Mouse (Mus musculus) heart, embryonic 15.5 days (tissue): Measurements from ENCODE around the gene Rad50. TPM values are rescaled to one million over a fixed set of nuclear protein-coding genes. Genes with fewer than 3 reads are reported as not detected.

Experiments used
- ATAC-seq: fragments of 200-750 bp; cut with Nextera tagmentation; replicated peaks from 2 replicates; pipeline ENCODE4 v1.8.0; 2017; ENCODE audit warnings: low read depth, moderate TSS enrichment; ENCODE audit not compliant: insufficient number of reproducible peaks, insufficient read depth, low FRiP score
- H3K27ac ChIP-seq: fragments of 300-500 bp; sonication (generic); 2 replicates; pipeline ENCODE4 v1.5.1; 2015; ENCODE audit warnings: mild to moderate bottlenecking, inconsistent platforms
- H3K27me3 ChIP-seq: fragments of 300-500 bp; sonication (generic); 2 replicates; pipeline ENCODE4 v1.6.1; 2015; ENCODE audit warnings: inconsistent platforms
- H3K36me3 ChIP-seq: fragments of 300-500 bp; sonication (generic); 2 replicates; pipeline ENCODE4 v1.6.1; 2015; ENCODE audit warnings: mild to moderate bottlenecking, inconsistent platforms
- H3K4me1 ChIP-seq: fragments of 300-500 bp; sonication (generic); replicated peaks from 2 replicates; pipeline ENCODE4 v1.6.1; 2015; ENCODE audit warnings: inconsistent platforms
- H3K4me2 ChIP-seq: fragments of 300-500 bp; sonication (generic); 2 replicates; pipeline ENCODE4 v1.6.1; 2015; ENCODE audit warnings: inconsistent platforms, mild to moderate bottlenecking, moderate library complexity
- H3K4me3 ChIP-seq: fragments of 300-500 bp; sonication (generic); 2 replicates; pipeline ENCODE4 v1.5.1; 2015; ENCODE audit warnings: mild to moderate bottlenecking, inconsistent platforms
- H3K9ac ChIP-seq: fragments of 300-500 bp; sonication (generic); 2 replicates; pipeline ENCODE4 v1.6.1; 2015; ENCODE audit warnings: mild to moderate bottlenecking, inconsistent platforms
- H3K9me3 ChIP-seq: fragments of 300-500 bp; sonication (generic); replicated peaks from 2 replicates; pipeline ENCODE4 v1.6.1; 2016; ENCODE audit warnings: inconsistent platforms
- WGBS: fragments of 180-500 bp; shearing (Covaris S2); methylation state at CpG from one replicate; pipeline ENCODE4 v1.1.7; 2015; ENCODE audit warnings: mixed read lengths; 5-methylcytosine and 5-hydroxymethylcytosine counted together
- polyA plus RNA-seq: library from polyadenylated mRNA; unstranded; fragments of >200 nt; fragmentation: Nextera tagmentation; extraction: Ambion mirVana; gene quantifications from 2 replicates; pipeline ENCODE4 v1.2.1, GENCODE M21; 2015

The Rad50 gene
- polyA plus RNA-seq, 1 experiment from 2014 or later, result 17.3 TPM

DNA sequence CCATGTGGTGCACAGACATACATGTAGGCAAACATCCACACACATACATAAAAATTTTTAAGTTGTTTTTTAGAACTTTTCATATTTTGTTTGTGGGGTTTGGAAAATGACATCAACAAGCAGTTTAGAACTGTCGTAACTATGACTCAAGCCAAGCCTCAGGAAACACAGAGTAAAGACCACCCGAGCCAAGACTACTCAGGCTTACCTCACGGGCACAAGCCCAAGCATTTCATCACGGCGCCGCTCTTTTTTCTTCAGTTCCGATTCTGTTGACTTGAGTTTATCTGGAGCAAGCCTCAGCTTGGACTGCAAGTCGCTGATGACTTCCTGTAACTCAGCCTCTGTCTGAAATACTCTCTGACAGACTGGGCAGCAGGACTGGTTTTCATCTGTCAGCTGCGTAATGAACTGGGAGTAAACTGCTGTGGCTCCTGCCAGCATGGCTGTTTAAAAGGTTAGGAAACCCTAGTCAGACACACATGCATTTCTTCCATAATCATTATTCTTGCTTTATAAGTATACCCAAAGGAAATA, 24.1 kb downstream of the Rad50 start:
- Histone ChIP-seq H3K36me3 (peaks cover 10% of the 10 kb centered on the region), H3K4me3 (no peak overlapping the region), H3K4me1 (peaks cover 15% of the 10 kb centered on the region), H3K27ac (peak overlapping the region; percentile 66), H3K9me3 (no peaks in the 10 kb centered on the region), H3K4me2 (peak overlapping the region; percentile 26; the same call in 1 of the 2 replicates), H3K9ac (no peak overlapping the region), H3K27me3 (no peaks in the 10 kb centered on the region)
- WGBS, result 45% methylated on average over 9 of the region's 9 CpGs
- peak; percentile 67; the same call in 1 of the 2 replicates for ATAC-seq

DNA sequence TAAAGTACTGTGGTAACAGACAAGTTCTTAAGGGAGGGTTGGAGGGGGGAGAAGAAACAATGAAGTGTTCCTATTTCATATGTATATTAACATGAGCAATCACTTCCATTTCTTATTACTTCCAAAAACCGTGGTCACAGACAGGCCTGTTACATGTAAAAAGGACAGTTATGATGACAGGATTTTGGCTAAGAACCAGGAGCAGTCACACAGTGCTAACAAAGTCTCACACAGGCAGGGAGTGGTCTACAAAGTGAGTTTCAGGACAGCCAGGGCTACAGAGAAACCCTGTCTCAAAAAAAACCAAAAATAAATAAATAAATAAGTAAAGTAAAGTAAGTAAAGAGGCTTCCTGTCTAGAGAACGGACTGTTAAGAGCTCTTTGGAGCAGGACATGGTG, 24.9 kb downstream of the Rad50 start:
- Histone ChIP-seq H3K27me3 (no peaks in the 10 kb centered on the region), H3K27ac (peak overlapping the region; percentile 66), H3K4me2 (0 out of 2 replicates have a peak overlapping the region, but pooled peaks have one; percentile 9), H3K4me3 (no peak overlapping the region), H3K36me3 (peaks cover 13% of the 10 kb centered on the region), H3K4me1 (peaks cover 15% of the 10 kb centered on the region), H3K9ac (no peak overlapping the region), H3K9me3 (no peaks in the 10 kb centered on the region)
- ATAC-seq, result peak; percentile 69
- 15% methylated on average over 2 of the region's 2 CpGs for WGBS

DNA sequence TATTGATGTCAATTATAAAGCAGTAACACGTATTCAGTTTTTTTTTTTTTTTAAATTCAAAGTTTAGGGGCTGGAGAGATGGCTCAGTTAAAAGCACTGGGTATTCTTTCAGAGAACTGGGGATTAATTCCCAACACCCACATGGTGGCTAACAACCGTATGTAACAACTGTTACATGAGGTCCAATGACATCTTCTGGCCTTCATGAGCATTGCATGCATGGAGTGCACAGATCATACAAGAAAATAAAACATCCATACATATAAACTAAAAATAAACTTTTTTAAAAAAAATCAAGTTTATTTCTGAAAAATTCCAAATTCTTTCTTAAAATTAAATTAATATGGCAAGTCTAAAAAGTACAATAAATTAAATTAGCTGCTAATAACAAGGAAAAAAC, 25.4 kb downstream of the Rad50 start:
- peaks cover 13% of the 10 kb centered on the region for H3K36me3 ChIP-seq
- H3K9ac ChIP-seq, result no peak overlapping the region
- H3K4me1 ChIP-seq, result peaks cover 15% of the 10 kb centered on the region
- ATAC-seq, result no peak
- WGBS, result 93% methylated on average over 2 of the region's 2 CpGs
- no peak overlapping the region for H3K4me2 ChIP-seq
- no peaks in the 10 kb centered on the region for H3K27me3 ChIP-seq
- no peaks in the 10 kb centered on the region for H3K9me3 ChIP-seq
- H3K27ac ChIP-seq, result no peak overlapping the region
- H3K4me3 ChIP-seq, result no peak overlapping the region

DNA sequence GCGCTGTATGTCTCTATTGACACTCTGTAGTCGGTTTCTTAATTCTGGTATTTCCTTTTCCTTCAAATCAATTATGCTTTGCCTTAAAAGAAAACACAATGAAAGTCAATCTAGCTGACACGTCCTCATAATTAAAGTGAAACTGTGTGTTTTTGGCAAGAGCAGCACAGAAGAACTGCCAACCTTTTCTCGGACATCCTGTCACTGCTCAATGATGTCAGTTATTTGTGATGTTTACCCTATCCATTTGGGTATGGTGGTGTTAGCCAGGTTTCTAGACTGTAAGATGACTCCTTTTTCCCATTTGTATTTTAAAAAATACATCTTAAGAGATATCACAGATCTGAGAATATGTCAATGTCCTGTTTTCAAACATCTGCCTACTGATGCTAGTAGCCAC, 27.0 kb downstream of the Rad50 start:
- no peaks in the 10 kb centered on the region for H3K27me3 ChIP-seq
- H3K4me1 ChIP-seq, result peaks cover 15% of the 10 kb centered on the region
- no peak overlapping the region for H3K9ac ChIP-seq
- H3K9me3 ChIP-seq, result no peaks in the 10 kb centered on the region
- 80% methylated on average over 4 of the region's 4 CpGs for whole genome bisulfite sequencing
- peaks cover 19% of the 10 kb centered on the region for H3K36me3 ChIP-seq
- ATAC-seq, result no peak
- no peak overlapping the region for H3K4me2 ChIP-seq
- no peak overlapping the region for H3K4me3 ChIP-seq
- no peak overlapping the region for H3K27ac ChIP-seq

DNA sequence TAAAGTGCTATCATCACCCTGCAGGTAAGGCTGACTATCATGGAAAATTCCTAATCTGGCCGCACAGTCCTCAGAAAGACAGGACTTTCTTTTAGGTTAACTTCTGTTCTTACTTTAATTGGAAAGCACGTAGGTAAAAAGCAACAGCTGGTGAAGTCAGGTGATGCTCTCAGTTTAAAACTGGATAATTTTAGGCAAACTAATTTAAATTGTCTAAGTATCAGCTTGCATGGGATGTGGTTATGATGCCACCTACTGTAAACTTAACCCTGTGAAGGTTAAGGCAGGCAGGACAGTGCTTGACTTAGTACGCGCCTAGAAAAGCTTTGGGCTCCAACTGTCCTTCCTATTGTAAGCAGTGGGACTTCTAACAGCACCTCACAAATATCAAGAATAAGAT, 35.7 kb downstream of the Rad50 start:
- Histone ChIP-seq H3K4me2 (no peak overlapping the region), H3K9me3 (no peaks in the 10 kb centered on the region), H3K27me3 (no peaks in the 10 kb centered on the region), H3K27ac (no peak overlapping the region), H3K36me3 (peaks cover 35% of the 10 kb centered on the region), H3K9ac (no peak overlapping the region), H3K4me3 (no peak overlapping the region), H3K4me1 (no peaks in the 10 kb centered on the region)
- ATAC-seq, result no peak
- WGBS, result 91% methylated on average over 4 of the region's 4 CpGs

DNA sequence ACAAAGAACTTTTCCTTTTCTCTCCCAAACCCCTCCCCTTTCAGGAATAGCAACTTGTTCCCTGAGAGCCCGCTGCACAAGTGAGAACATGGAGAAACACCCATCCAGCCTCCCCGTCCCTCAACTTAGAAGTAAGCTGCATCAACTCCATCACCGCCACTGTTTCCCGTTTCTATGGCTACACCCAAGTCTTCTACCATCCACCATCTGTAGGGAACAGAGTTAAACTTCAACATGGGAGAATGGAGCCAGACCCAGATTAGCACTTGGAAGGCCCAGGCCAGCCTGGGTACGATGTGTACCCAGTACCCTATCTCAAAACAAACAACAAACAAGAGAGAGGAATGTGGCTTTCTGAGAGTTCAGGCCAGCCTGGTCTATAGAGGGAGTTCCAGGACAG, 43.0 kb downstream of the Rad50 start:
- H3K4me1 ChIP-seq, result peaks cover 11% of the 10 kb centered on the region

DNA sequence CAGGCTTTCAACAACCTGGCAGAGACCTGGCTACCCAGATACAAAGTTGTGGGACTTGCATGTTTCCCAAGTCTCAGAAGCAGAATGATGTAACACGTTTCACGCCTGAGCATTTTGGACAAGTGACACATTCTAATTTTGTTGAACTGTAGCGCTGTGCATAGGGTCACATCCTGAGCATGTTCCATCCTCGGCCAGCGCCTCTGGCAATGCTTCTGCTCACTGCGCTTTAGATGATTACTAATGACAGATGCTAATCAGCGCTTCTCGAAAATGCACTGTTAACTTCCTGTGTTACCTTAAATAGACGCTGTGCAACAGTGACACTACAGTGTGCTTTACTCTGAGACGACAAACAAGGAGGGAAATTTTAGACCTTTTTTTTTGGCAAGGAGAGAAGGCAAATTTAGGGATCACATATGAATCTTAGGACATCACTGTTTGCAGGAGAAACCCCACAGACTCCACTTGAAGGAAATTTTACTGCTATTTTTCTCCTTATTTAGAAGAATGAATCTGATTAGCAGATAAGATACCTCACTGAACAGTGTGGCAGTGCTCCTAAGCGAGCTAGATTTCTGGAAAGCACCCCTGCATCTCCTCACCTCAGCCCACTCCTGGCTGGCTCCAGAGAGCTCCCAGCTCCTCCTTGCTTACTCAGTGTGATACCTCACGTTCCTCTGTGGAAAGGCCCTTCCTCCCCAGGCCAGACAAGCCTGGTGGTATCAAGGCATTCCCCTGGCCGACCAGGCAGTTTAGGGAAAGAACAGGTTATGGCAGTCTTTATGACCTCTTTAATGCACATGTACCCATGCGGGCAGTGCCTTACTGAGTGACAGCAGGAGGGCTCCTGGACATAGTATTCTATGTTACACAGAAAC, 44.1 kb downstream of the Rad50 start:
- H3K4me3 ChIP-seq, result no peak overlapping the region
- peaks cover 11% of the 10 kb centered on the region for H3K4me1 ChIP-seq
- H3K9me3 ChIP-seq, result no peaks in the 10 kb centered on the region
- peaks cover 20% of the 10 kb centered on the region for H3K36me3 ChIP-seq
- no peaks in the 10 kb centered on the region for H3K27me3 ChIP-seq
- H3K4me2 ChIP-seq, result no peak overlapping the region
- no peak overlapping the region for H3K27ac ChIP-seq
- WGBS, result 44% methylated on average over 14 of the region's 14 CpGs
- no peak for ATAC-seq
- H3K9ac ChIP-seq, result no peak overlapping the region

More for the DNA sequence above, 43.0 kb downstream of the Rad50 start:
- Histone ChIP-seq H3K4me3 (no peak overlapping the region), H3K27me3 (no peaks in the 10 kb centered on the region), H3K36me3 (peaks cover 24% of the 10 kb centered on the region), H3K4me2 (no peak overlapping the region), H3K9ac (no peak overlapping the region), H3K9me3 (no peaks in the 10 kb centered on the region), H3K27ac (no peak overlapping the region)
- WGBS, result 79% methylated on average over 5 of the region's 5 CpGs
- no peak for ATAC-seq

DNA sequence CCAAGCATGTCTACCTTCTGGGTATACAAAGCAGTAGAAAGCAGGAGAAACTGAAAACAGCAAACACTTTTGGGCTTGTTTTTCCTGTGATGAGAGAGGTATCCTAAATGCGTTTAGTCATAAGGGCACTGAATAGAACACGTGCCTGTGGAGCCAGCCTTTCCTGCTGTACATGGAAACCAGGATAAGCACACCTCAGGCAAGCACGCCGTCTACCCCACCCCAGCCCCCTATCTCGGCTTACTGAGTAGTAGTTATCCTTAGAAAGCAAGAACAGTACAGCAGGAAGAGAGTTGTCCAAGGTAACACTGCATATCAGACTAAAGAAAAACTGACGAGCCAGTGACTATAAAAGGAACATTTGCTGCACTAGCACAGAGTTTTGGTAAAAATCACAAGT, 49.3 kb downstream of the Rad50 start:
- Histone ChIP-seq H3K27me3 (no peaks in the 10 kb centered on the region), H3K4me1 (peaks cover 28% of the 10 kb centered on the region), H3K4me3 (no peak overlapping the region), H3K9me3 (no peaks in the 10 kb centered on the region), H3K9ac (no peak overlapping the region), H3K4me2 (no peak overlapping the region), H3K27ac (no peak overlapping the region), H3K36me3 (no peaks in the 10 kb centered on the region)
- ATAC-seq, result no peak
- WGBS, result 51% methylated on average over 6 of the region's 6 CpGs

DNA sequence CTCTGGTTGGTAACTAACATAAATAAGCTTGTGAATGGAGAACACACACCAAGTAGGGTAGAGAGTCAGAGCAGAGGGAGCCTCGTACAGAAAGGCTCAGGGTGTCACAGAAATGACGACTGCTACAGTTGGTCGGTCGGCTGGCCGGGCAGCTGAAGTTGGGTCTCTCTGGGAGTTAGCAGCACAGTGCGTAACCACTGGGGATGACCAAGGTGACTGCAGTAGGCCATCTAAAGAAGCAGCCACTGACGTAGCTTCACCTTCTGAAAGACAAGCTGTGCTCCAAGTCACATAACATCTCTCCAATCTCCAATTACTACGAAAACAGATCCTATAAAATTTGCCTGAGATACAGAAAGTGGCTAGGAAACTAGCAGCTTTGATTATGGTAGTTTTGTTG, 49.7 kb downstream of the Rad50 start:
- no peaks in the 10 kb centered on the region for H3K27me3 ChIP-seq
- no peak overlapping the region for H3K4me3 ChIP-seq
- H3K36me3 ChIP-seq, result no peaks in the 10 kb centered on the region
- no peaks in the 10 kb centered on the region for H3K9me3 ChIP-seq
- H3K4me1 ChIP-seq, result peaks cover 24% of the 10 kb centered on the region
- ATAC-seq, result no peak
- no peak overlapping the region for H3K4me2 ChIP-seq
- no peak overlapping the region for H3K27ac ChIP-seq
- 69% methylated on average over 8 of the region's 8 CpGs for WGBS
- no peak overlapping the region for H3K9ac ChIP-seq

DNA sequence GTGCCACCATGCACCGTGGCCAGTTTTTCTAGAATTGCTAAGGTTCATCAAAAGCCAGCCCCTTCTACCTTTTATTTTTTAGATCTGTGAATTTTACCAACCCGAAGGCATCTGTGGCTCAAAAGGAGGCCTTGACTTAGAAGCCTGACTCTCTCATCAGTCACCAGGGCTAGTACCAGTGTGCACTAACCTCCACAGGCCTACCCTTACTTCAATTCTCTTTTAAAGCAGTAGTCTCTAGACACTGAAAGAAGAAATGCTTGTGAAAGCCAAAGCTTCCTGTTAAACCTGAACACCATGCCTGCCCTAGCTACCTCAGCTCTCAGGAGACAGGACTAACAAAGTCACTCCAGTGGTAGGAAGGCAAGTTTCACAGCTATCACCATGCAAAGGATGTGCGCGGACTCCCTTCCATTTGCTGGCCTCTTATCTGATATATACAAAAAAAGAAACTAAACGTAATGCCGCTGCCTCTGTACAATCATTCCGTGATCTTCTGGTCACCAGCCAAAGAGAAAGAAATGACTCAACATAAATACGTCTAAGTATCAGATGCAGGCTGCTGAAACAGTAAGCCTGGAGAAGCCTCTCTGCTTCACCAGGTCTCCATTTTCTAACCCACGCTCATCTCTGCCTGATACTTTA, 50.4 kb downstream of the Rad50 start:
- H3K36me3 ChIP-seq, result peaks cover 4% of the 10 kb centered on the region; the same call in 1 of the 2 replicates
- no peak overlapping the region for H3K27ac ChIP-seq
- H3K27me3 ChIP-seq, result no peaks in the 10 kb centered on the region
- no peak for ATAC-seq
- H3K9ac ChIP-seq, result no peak overlapping the region
- no peaks in the 10 kb centered on the region for H3K9me3 ChIP-seq
- no peak overlapping the region for H3K4me2 ChIP-seq
- peaks cover 24% of the 10 kb centered on the region for H3K4me1 ChIP-seq
- WGBS, result 48% methylated on average over 9 of the region's 9 CpGs
- no peak overlapping the region for H3K4me3 ChIP-seq

DNA sequence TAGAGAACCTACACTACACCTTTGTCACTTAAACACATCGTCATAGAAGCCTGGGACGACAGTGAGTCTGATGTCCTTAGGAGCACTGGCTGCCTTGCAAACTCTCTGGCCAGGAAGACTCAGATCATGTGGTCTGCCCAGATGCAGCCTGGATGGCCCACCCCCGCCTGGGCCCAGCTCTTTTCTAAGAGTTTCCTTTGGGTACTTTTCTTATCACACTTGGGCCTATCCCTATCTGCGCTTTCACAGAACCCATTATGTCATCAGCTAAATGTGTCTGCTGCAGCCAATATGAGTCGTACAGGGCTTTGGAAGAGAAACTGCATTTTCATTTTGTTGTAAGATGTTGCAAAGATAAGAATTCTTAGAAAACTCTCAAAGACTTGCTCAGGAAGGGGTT, 52.1 kb downstream of the Rad50 start:
- 24% methylated on average over 5 of the region's 5 CpGs for WGBS
- no peak overlapping the region for H3K4me3 ChIP-seq
- H3K4me1 ChIP-seq, result peaks cover 24% of the 10 kb centered on the region
- H3K27me3 ChIP-seq, result no peaks in the 10 kb centered on the region
- H3K36me3 ChIP-seq, result peaks cover 17% of the 10 kb centered on the region; the same call in 1 of the 2 replicates
- H3K9ac ChIP-seq, result no peak overlapping the region
- H3K4me2 ChIP-seq, result peak overlapping the region; percentile 7; the same call in 1 of the 2 replicates
- H3K9me3 ChIP-seq, result no peaks in the 10 kb centered on the region
- H3K27ac ChIP-seq, result peak overlapping the region; percentile 35; the same call in 1 of the 2 replicates
- ATAC-seq, result peak; percentile 89
